Mouse (Mus musculus): Measurements from ENCODE around the gene Sox6. TPM values are rescaled to one million over a fixed set of nuclear protein-coding genes. Genes with fewer than 3 reads are reported as not detected.

The Sox6 gene
- total RNA-seq, 1 experiment: 1.2 TPM

DNA sequence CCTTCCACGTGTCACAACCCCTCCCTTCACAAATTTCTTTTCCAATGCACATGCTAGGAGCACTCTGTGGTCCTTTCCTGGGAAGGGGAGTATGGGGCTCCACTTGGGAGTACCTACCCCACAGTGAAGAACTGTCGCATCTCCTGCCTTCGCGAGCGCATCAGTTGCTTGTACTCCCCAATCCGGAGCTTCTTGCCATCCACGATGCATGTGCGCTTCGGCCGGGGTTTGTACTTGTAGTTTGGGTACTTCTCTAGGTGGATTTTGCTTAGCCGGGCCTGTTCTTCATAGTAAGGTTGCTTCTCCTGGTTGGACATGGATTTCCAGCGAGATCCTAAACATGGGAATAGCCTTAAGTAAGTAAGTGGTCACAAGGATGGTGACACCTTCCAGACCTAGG lies 552.2 kb downstream of the Sox6 start:
- Histone ChIP-seq H3K4me1 (ENCODE audit: control insufficient read depth in 2 of 2, insufficient read depth in 2 of 2, low read length in 2 of 2, poor library complexity in 1 of 2) (no peaks in the 10 kb centered on the region), H3K4me3 (ENCODE audit: insufficient read depth in 1 of 2, low read depth in 1 of 2, low read length in 2 of 2, poor library complexity in 1 of 2, severe bottlenecking in 1 of 2) (no peak overlapping the region), H3K27ac (ENCODE audit: insufficient read depth, low read depth, low read length, poor library complexity, severe bottlenecking) (no peak overlapping the region), H3K9me3 (ENCODE audit: control insufficient read depth, insufficient read depth, low read depth, low read length) (no peaks in the 10 kb centered on the region), H3K9ac (ENCODE audit: insufficient read depth, low read depth, low read length, poor library complexity, severe bottlenecking) (no peak overlapping the region), H3K36me3 (ENCODE audit: control insufficient read depth, insufficient read depth, low read length, poor library complexity, severe bottlenecking) (no peaks in the 10 kb centered on the region)
- TF ChIP-seq HCFC1 (IDR thresholded peaks at IDR 0.05; ENCODE audit: borderline replicate concordance, insufficient read depth, low read length): no peak
- TF ChIP-seq CHD2 (IDR thresholded peaks at IDR 0.05; ENCODE audit: low read depth, low read length): no peak
- TF ChIP-seq ZC3H11A (IDR thresholded peaks at IDR 0.05; ENCODE audit: borderline replicate concordance, low read depth, low read length): no peak
- no peak for TF ChIP-seq ZNF384 (IDR thresholded peaks at IDR 0.05; ENCODE audit: low read depth, low read length)
- in situ Hi-C loops (cut with MboI; ENCODE audit: low sequenced_read_pairs in 2 of 2, unreplicated experiment in 2 of 2): no loop called here
- DNase-seq (ENCODE audit: low read depth, low spot score): no peak

DNA sequence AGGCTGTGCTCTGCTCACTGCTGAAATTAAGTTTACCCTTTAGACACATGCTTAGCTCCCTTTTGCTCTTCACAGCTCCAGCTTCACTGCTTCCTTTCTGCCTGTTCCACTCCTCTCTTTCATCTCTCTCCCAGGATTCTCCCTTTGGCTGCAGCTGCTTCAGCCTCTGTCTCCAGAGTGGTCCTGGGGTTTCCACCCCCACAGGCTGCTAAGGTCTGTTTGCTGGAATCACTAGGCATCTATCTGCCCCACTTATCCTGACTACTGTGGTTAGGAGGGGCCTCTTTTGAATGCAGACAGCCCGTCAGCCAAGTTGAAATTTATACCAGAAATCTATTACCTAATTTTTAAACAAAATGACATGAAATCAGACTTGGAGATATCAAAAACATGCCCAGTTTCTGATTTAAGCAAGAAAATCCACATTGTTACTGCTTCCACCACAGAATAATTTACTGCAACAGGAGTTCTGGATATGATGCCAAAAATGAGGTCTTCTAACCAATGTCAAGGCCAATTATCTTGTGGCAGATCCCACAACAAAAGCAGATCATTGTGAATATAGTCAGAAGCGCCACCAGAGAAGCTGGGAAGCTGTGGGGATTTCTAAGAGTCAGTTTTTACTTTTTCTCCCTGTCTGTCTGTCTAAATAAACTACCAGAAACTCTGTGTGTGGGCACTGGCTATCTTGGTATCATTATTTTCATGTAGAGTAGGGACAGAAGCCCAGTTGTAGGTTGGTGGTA lies 552.8 kb downstream of the Sox6 start:
- DNase-seq (ENCODE audit: low read depth, low spot score): no peak
- no peak overlapping the region for H3K4me3 ChIP-seq (ENCODE audit: insufficient read depth in 1 of 2, low read depth in 1 of 2, low read length in 2 of 2, poor library complexity in 1 of 2, severe bottlenecking in 1 of 2)
- in situ Hi-C loops (cut with MboI; ENCODE audit: low sequenced_read_pairs in 2 of 2, unreplicated experiment in 2 of 2): no loop called here
- TF ChIP-seq HCFC1 (IDR thresholded peaks at IDR 0.05; ENCODE audit: borderline replicate concordance, insufficient read depth, low read length) (no peak), ZNF384 (IDR thresholded peaks at IDR 0.05; ENCODE audit: low read depth, low read length) (no peak), CHD2 (IDR thresholded peaks at IDR 0.05; ENCODE audit: low read depth, low read length) (no peak), ZC3H11A (IDR thresholded peaks at IDR 0.05; ENCODE audit: borderline replicate concordance, low read depth, low read length) (no peak), MAFK (IDR thresholded peaks at IDR 0.05; ENCODE audit: insufficient read depth, low read depth, low read length) (no peak)
- H3K9me3 ChIP-seq (ENCODE audit: control insufficient read depth, insufficient read depth, low read depth, low read length): no peaks in the 10 kb centered on the region
- no peaks in the 10 kb centered on the region for H3K36me3 ChIP-seq (ENCODE audit: control insufficient read depth, insufficient read depth, low read length, poor library complexity, severe bottlenecking)
- H3K27ac ChIP-seq (ENCODE audit: insufficient read depth, low read depth, low read length, poor library complexity, severe bottlenecking): no peak overlapping the region
- no peak overlapping the region for H3K9ac ChIP-seq (ENCODE audit: insufficient read depth, low read depth, low read length, poor library complexity, severe bottlenecking)
- no peaks in the 10 kb centered on the region for H3K4me1 ChIP-seq (ENCODE audit: control insufficient read depth in 2 of 2, insufficient read depth in 2 of 2, low read length in 2 of 2, poor library complexity in 1 of 2)

DNA sequence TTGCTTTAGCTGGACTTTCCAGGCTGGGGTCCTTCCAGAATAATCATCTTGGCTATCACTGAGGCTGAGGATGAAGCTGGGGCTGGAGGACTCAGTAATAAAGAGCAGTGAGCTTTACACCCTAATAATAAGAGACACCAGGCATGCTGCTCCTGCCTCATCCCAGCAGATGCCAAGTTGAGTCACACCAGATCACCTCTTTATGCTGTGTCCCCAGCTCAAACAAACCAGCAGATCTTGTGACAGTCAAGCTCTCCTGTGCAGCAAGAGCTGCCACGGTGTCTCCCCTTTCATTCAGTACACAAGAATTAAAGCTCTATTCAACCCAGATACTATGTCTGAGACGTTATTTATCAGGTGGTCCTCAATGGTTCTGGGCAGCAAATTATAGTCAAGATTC lies 560.8 kb downstream of the Sox6 start:
- no peak overlapping the region for H3K27ac ChIP-seq (ENCODE audit: insufficient read depth, low read depth, low read length, poor library complexity, severe bottlenecking)
- H3K9me3 ChIP-seq (ENCODE audit: control insufficient read depth, insufficient read depth, low read depth, low read length): no peaks in the 10 kb centered on the region
- DNase-seq (ENCODE audit: low read depth, low spot score): no peak
- TF ChIP-seq CHD2 (IDR thresholded peaks at IDR 0.05; ENCODE audit: low read depth, low read length) (no peak), ZC3H11A (IDR thresholded peaks at IDR 0.05; ENCODE audit: borderline replicate concordance, low read depth, low read length) (no peak), ZNF384 (IDR thresholded peaks at IDR 0.05; ENCODE audit: low read depth, low read length) (no peak), HCFC1 (IDR thresholded peaks at IDR 0.05; ENCODE audit: borderline replicate concordance, insufficient read depth, low read length) (no peak)
- H3K36me3 ChIP-seq (ENCODE audit: control insufficient read depth, insufficient read depth, low read length, poor library complexity, severe bottlenecking): no peaks in the 10 kb centered on the region
- no peaks in the 10 kb centered on the region for H3K4me1 ChIP-seq (ENCODE audit: control insufficient read depth in 2 of 2, insufficient read depth in 2 of 2, low read length in 2 of 2, poor library complexity in 1 of 2)
- H3K4me3 ChIP-seq (ENCODE audit: insufficient read depth in 1 of 2, low read depth in 1 of 2, low read length in 2 of 2, poor library complexity in 1 of 2, severe bottlenecking in 1 of 2): no peak overlapping the region
- H3K9ac ChIP-seq (ENCODE audit: insufficient read depth, low read depth, low read length, poor library complexity, severe bottlenecking): no peak overlapping the region
- in situ Hi-C loops (cut with MboI; ENCODE audit: low sequenced_read_pairs in 2 of 2, unreplicated experiment in 2 of 2): no loop called here

DNA sequence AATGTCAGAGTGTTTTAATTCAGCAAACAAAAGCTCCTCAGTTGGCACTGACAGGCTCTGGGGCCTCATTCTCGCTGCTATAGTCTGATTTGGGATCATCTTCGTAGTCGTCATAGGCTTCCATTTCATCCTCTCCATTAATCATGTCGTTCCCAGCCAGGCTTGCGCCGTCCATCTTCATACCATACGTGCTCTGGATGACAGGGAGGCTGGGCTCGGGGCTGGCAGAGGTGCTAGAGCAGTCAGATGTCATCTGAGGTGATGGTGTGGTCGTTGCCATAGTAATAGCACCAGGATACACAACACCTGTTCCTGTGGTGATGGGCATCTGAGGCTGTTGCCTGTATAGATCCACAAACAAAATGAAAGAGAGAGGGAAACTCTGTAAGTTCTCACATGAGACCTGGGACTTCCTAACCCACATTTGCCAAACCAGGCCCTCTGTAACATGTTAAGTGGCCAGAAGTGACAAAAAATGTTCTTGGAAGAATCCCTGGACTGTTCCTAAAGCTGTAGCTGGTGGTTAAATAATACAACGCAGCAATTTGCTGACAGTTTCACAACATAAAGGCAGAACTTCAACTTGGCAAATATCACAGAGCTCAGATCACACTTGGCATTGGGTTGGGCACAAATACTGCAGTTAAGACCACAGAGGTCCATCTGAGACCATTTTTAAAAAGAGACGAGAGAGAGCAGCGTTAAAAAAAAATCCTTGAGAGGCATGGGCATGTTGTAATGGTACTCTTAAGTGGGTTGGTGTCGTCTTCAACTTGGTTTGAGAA lies 561.5 kb downstream of the Sox6 start:
- Histone ChIP-seq H3K9me3 (ENCODE audit: control insufficient read depth, insufficient read depth, low read depth, low read length) (no peaks in the 10 kb centered on the region), H3K36me3 (ENCODE audit: control insufficient read depth, insufficient read depth, low read length, poor library complexity, severe bottlenecking) (no peaks in the 10 kb centered on the region), H3K4me1 (ENCODE audit: control insufficient read depth in 2 of 2, insufficient read depth in 2 of 2, low read length in 2 of 2, poor library complexity in 1 of 2) (no peaks in the 10 kb centered on the region), H3K4me3 (ENCODE audit: insufficient read depth in 1 of 2, low read depth in 1 of 2, low read length in 2 of 2, poor library complexity in 1 of 2, severe bottlenecking in 1 of 2) (no peak overlapping the region), H3K27ac (ENCODE audit: insufficient read depth, low read depth, low read length, poor library complexity, severe bottlenecking) (no peak overlapping the region), H3K9ac (ENCODE audit: insufficient read depth, low read depth, low read length, poor library complexity, severe bottlenecking) (no peak overlapping the region)
- no peak for DNase-seq (ENCODE audit: low read depth, low spot score)
- in situ Hi-C loops (cut with MboI; ENCODE audit: low sequenced_read_pairs in 2 of 2, unreplicated experiment in 2 of 2): no loop called here
- no peak for TF ChIP-seq CHD2 (IDR thresholded peaks at IDR 0.05; ENCODE audit: low read depth, low read length)
- TF ChIP-seq MAFK (IDR thresholded peaks at IDR 0.05; ENCODE audit: insufficient read depth, low read depth, low read length): no peak
- no peak for TF ChIP-seq ZC3H11A (IDR thresholded peaks at IDR 0.05; ENCODE audit: borderline replicate concordance, low read depth, low read length)
- no peak for TF ChIP-seq ZNF384 (IDR thresholded peaks at IDR 0.05; ENCODE audit: low read depth, low read length)
- no peak for TF ChIP-seq HCFC1 (IDR thresholded peaks at IDR 0.05; ENCODE audit: borderline replicate concordance, insufficient read depth, low read length)
